Comparison of ENCODE assay signal across 13 mouse cellular contexts in the genomic region with DNA sequence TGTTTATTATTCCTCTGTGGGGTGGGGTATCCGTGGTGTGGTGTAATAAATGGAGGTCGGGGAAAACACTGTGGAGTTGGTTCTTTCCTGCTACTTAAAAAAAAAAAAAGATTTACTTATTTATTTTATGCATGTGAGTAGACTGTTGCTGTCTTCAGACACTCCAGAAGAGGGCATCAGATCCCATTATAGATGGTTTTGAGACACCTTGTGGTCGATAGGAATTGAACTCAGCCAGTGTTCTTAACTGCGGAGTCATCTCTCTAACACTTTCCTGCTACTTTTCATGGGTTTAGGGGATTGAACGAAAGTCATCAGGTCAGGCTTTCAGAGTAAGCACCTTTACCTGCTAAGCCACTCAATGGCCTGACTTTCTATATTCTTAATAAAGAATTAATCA. TPM values are rescaled to one million over a fixed set of nuclear protein-coding genes. Genes with fewer than 3 reads are reported as not detected.
DNase-seq lines count a peak whose midpoint lies in the region; ATAC-seq and TF ChIP-seq lines count a peak whose summit lies in the region.
"Had no signal": no experiment of that assay in that cellular context is flagged by ENCODE, and none has a peak within 500 bp of the region (broad histone marks: within the 10 kb centered on the region; RNA-seq: fewer than 3 reads in every experiment).

No protein-coding gene starts in this region.

- H3K4me1 ChIP-seq in liver, adult 2 months (ENCODE audit: control insufficient read depth, insufficient read depth, low read length), result peaks cover 3% of the 10 kb centered on the region; the same call in 1 of the 2 replicates
- H3K4me1 ChIP-seq in liver, embryonic 11.5 days (replicated peaks; ENCODE audit: control insufficient read depth, insufficient read depth, low read length), result no peaks in the 10 kb centered on the region; the same call in 1 of the 2 replicates
- H3K4me1 ChIP-seq in kidney, embryonic 14.5 days (ENCODE audit: control insufficient read depth, insufficient read depth, low read length), result no peaks in the 10 kb centered on the region

- no peaks in the 10 kb centered on the region for H3K27me3 ChIP-seq in liver, adult 2 months (ENCODE audit: control insufficient read depth, insufficient read depth, low read length)
- no peaks in the 10 kb centered on the region for H3K27me3 ChIP-seq in liver, embryonic 11.5 days (replicated peaks; ENCODE audit: control insufficient read depth, insufficient read depth, low read length)
- 0 out of 2 replicates have a peak, but pooled peaks cover 3% of the 10 kb centered on the region for H3K27me3 ChIP-seq in kidney, embryonic 14.5 days (ENCODE audit: control insufficient read depth, insufficient read depth, low read length)

- H3K4me2 ChIP-seq in liver, embryonic 11.5 days, result no peak overlapping the region
- H3K4me2 ChIP-seq in kidney, embryonic 14.5 days (replicated peaks; ENCODE audit: low read depth, low read length), result no peak overlapping the region
- H3K4me2 ChIP-seq: heart, embryonic 13.5 days; liver, embryonic 15.5 days had no signal

- ATAC-seq in liver, embryonic 11.5 days (replicated peaks; ENCODE audit: low FRiP score), result no peak
- no peak for ATAC-seq in kidney, embryonic 14.5 days (ENCODE audit: low FRiP score, low TSS enrichment)

- DNase-seq in embryo, embryonic 10.5 days (ENCODE audit: low spot score), result peak; percentile 29
- no peak for DNase-seq in embryo, embryonic 10 days (ENCODE audit: low spot score)
- DNase-seq in liver, adult 2 months (ENCODE audit: extremely low read depth, low read depth, low spot score), result peak; percentile 24
- no peak for DNase-seq in liver, embryonic 11.5 days (ENCODE audit: low spot score)
- peak; percentile 62 for DNase-seq in CD4-positive, CD25-positive, alpha-beta regulatory T cell, adult 2 months (ENCODE audit: low read depth, low spot score)
- DNase-seq in brain, adult 2 months (ENCODE audit: low read depth, low spot score), result peak; percentile 51
- DNase-seq in kidney, postnatal 4 days, result no peak

- no peak overlapping the region for H3K27ac ChIP-seq in liver, adult 2 months (replicated peaks; ENCODE audit: insufficient read depth, low read depth, low read length)
- H3K27ac ChIP-seq in liver, embryonic 11.5 days (ENCODE audit: low read depth, low read length), result no peak overlapping the region
- no peak overlapping the region for H3K27ac ChIP-seq in kidney, embryonic 14.5 days (ENCODE audit: low read depth, low read length)
- H3K27ac ChIP-seq: heart, embryonic 13.5 days; liver, embryonic 15.5 days had no signal

- H3K79me2 ChIP-seq in liver, adult 2 months (ENCODE audit: control insufficient read depth, insufficient read depth, low read length), result peaks cover 4% of the 10 kb centered on the region; the same call in 1 of the 2 replicates

- no peak for TF ChIP-seq CTCF in liver, adult 2 months (IDR thresholded peaks at IDR 0.05; ENCODE audit: low read depth, low read length)

- H3K36me3 ChIP-seq in liver, adult 2 months (ENCODE audit: control insufficient read depth, insufficient read depth, low read length), result no peaks in the 10 kb centered on the region
- H3K36me3 ChIP-seq in liver, embryonic 11.5 days (ENCODE audit: control insufficient read depth, insufficient read depth, low read length), result no peaks in the 10 kb centered on the region
- H3K36me3 ChIP-seq in kidney, embryonic 14.5 days (ENCODE audit: control insufficient read depth, insufficient read depth, low read length), result no peaks in the 10 kb centered on the region
- H3K36me3 ChIP-seq: heart, embryonic 13.5 days; liver, embryonic 15.5 days had no signal

- WGBS in liver, adult 2 months, result 48% methylated on average over 5 of the region's 5 CpGs
- whole genome bisulfite sequencing in liver, embryonic 11.5 days, result 25% methylated on average over 5 of the region's 5 CpGs
- WGBS in kidney, embryonic 14.5 days, result 28% methylated on average over 5 of the region's 5 CpGs

- no peak overlapping the region for H3K4me3 ChIP-seq in liver, adult 2 months (ENCODE audit: insufficient read depth, low read depth, low read length)
- no peak overlapping the region for H3K4me3 ChIP-seq in liver, embryonic 11.5 days (ENCODE audit: low read depth, low read length)
- no peak overlapping the region for H3K4me3 ChIP-seq in kidney, embryonic 14.5 days (ENCODE audit: low read length)
- H3K4me3 ChIP-seq: heart, embryonic 13.5 days; liver, embryonic 15.5 days had no signal

- no peaks in the 10 kb centered on the region for H3K9me3 ChIP-seq in liver, embryonic 11.5 days (ENCODE audit: control insufficient read depth, low read length)
- no peaks in the 10 kb centered on the region for H3K9me3 ChIP-seq in kidney, embryonic 14.5 days (ENCODE audit: control insufficient read depth, low read length)
- H3K9me3 ChIP-seq: heart, embryonic 13.5 days; liver, embryonic 15.5 days had no signal

- H3K9ac ChIP-seq in liver, adult 2 months (ENCODE audit: low read depth, low read length), result no peak overlapping the region
- H3K9ac ChIP-seq in liver, embryonic 11.5 days (ENCODE audit: low read depth, low read length), result no peak overlapping the region
- H3K9ac ChIP-seq in kidney, embryonic 14.5 days (ENCODE audit: low read depth, low read length), result no peak overlapping the region
- H3K9ac ChIP-seq: heart, embryonic 13.5 days; liver, embryonic 15.5 days had no signal

- TF ChIP-seq POLR2A in liver, adult 2 months (IDR thresholded peaks at IDR 0.05; ENCODE audit: extremely low read depth, insufficient read depth, low read length), result no peak

RNA-seq across cellular contexts. Expression of a gene that starts 2.2 kb away (rescaled TPM):
- total RNA-seq in liver, adult 2 months (2014; rRNA removed), result 5.1 and 5.3 TPM in 2 replicates
- 28.8 and 31.3 TPM in 2 replicates for polyA plus RNA-seq in liver, adult 2 months (2012; rRNA removed)
- 25.0 and 28.0 TPM in 2 replicates for polyA plus RNA-seq in liver, embryonic 11.5 days (2014; fragmentation: Nextera tagmentation; extraction: Ambion mirVana)
- polyA plus RNA-seq in kidney, embryonic 14.5 days (2014; fragmentation: Nextera tagmentation; extraction: Ambion mirVana), result 30.1 and 31.1 TPM in 2 replicates

RNA-seq across cellular contexts. Expression of a gene that starts 42.8 kb away (rescaled TPM):
- not detected in 2 replicates for total RNA-seq in liver, adult 2 months (2014; rRNA removed)
- not detected in 2 replicates for polyA plus RNA-seq in liver, adult 2 months (2012; rRNA removed)
- polyA plus RNA-seq in liver, embryonic 11.5 days (2014; fragmentation: Nextera tagmentation; extraction: Ambion mirVana), result not detected in 2 replicates
- not detected in 2 replicates for polyA plus RNA-seq in kidney, embryonic 14.5 days (2014; fragmentation: Nextera tagmentation; extraction: Ambion mirVana)
- total RNA-seq: gastrocnemius, adult 18-20 months; layer of hippocampus, postnatal 10 days had no signal
- polyA plus RNA-seq: heart, embryonic 13.5 days; liver, embryonic 15.5 days; urinary bladder, adult 2 months had no signal

Comparison
In these comparisons a context has a peak if more than half of its experiments do, and no peak if none do; other contexts are left out.
1. DNase-seq: peak in embryo, embryonic 10.5 days (single experiment), liver, adult 2 months (single experiment), CD4-positive, CD25-positive, alpha-beta regulatory T cell, adult 2 months (single experiment) and brain, adult 2 months (single experiment); none in embryo, embryonic 10 days (single experiment), liver, embryonic 11.5 days (single experiment) and kidney, postnatal 4 days (0 of 2).